12 mouse cellular contexts compared by ENCODE assay signal in genomic region chr13:60446926-60447325, GRCm38 (mm10).
DNase-seq lines count a peak whose midpoint lies in the region; ATAC-seq and TF ChIP-seq lines count a peak whose summit lies in the region.
"Had no signal": no experiment of that assay in that cellular context is flagged by ENCODE, and none has a peak within 500 bp of the region (broad histone marks: within the 10 kb centered on the region; RNA-seq: fewer than 3 reads in every experiment).

No protein-coding gene starts in this region.

- WGBS in kidney, adult 2 months, result 54% methylated on average over 5 of the region's 5 CpGs
- 62% methylated on average over 5 of the region's 5 CpGs for WGBS in midbrain, postnatal 0 days
- 57% methylated on average over 5 of the region's 5 CpGs for WGBS in midbrain, embryonic 14.5 days
- 51% methylated on average over 5 of the region's 5 CpGs for WGBS in limb, embryonic 13.5 days

- no peak overlapping the region for H3K4me2 ChIP-seq in midbrain, postnatal 0 days (ENCODE audit: low read depth, low read length, poor library complexity, severe bottlenecking)
- no peak overlapping the region for H3K4me2 ChIP-seq in midbrain, embryonic 14.5 days (ENCODE audit: low read length)
- H3K4me2 ChIP-seq in limb, embryonic 13.5 days (replicated peaks), result no peak overlapping the region

- no peak overlapping the region for H3K9ac ChIP-seq in midbrain, postnatal 0 days (replicated peaks; ENCODE audit: low read length, poor library complexity, severe bottlenecking)
- no peak overlapping the region for H3K9ac ChIP-seq in midbrain, embryonic 14.5 days (replicated peaks; ENCODE audit: low read length)
- H3K9ac ChIP-seq in limb, embryonic 13.5 days, result no peak overlapping the region

- H3K4me1 ChIP-seq in kidney, adult 2 months (ENCODE audit: control insufficient read depth, insufficient read depth, low read length), result no peaks in the 10 kb centered on the region; the same call in 1 of the 2 replicates
- no peaks in the 10 kb centered on the region for H3K4me1 ChIP-seq in midbrain, postnatal 0 days (ENCODE audit: insufficient read depth, low read length)
- H3K4me1 ChIP-seq in midbrain, embryonic 14.5 days (ENCODE audit: control insufficient read depth, insufficient read depth, low read length), result no peaks in the 10 kb centered on the region
- peaks cover 26% of the 10 kb centered on the region for H3K4me1 ChIP-seq in limb, embryonic 13.5 days

- no peaks in the 10 kb centered on the region for H3K9me3 ChIP-seq in midbrain, postnatal 0 days (ENCODE audit: low read length)
- H3K9me3 ChIP-seq in midbrain, embryonic 14.5 days (ENCODE audit: control insufficient read depth, low read length), result no peaks in the 10 kb centered on the region
- no peaks in the 10 kb centered on the region for H3K9me3 ChIP-seq in limb, embryonic 13.5 days

- no peaks in the 10 kb centered on the region for H3K36me3 ChIP-seq in kidney, adult 2 months (ENCODE audit: control insufficient read depth, insufficient read depth, low read length)
- H3K36me3 ChIP-seq in midbrain, postnatal 0 days (ENCODE audit: insufficient read depth, low read length), result no peaks in the 10 kb centered on the region
- H3K36me3 ChIP-seq in midbrain, embryonic 14.5 days (ENCODE audit: control insufficient read depth, insufficient read depth, low read length), result no peaks in the 10 kb centered on the region
- no peaks in the 10 kb centered on the region for H3K36me3 ChIP-seq in limb, embryonic 13.5 days
- H3K36me3 ChIP-seq: G1E had no signal

- intact Hi-C loops in gastrocnemius, adult 2 months (cut with DNase I), result no loop called here
- intact Hi-C loops in gastrocnemius, postnatal 36 days (cut with DNase I), result no loop called here

- H3K27me3 ChIP-seq in kidney, adult 2 months (replicated peaks; ENCODE audit: control insufficient read depth, insufficient read depth, low read length), result no peaks in the 10 kb centered on the region
- H3K27me3 ChIP-seq in midbrain, postnatal 0 days (ENCODE audit: insufficient read depth, low read length), result no peaks in the 10 kb centered on the region
- H3K27me3 ChIP-seq in midbrain, embryonic 14.5 days (ENCODE audit: control insufficient read depth, insufficient read depth, low read length), result no peaks in the 10 kb centered on the region
- no peaks in the 10 kb centered on the region for H3K27me3 ChIP-seq in limb, embryonic 13.5 days

- TF ChIP-seq POLR2A in kidney, adult 2 months (IDR thresholded peaks at IDR 0.05; ENCODE audit: low read depth, low read length), result no peak

- H3K27ac ChIP-seq in gastrocnemius, adult 2 months, result peak overlapping the region; percentile 58
- no peak overlapping the region for H3K27ac ChIP-seq in kidney, adult 2 months (ENCODE audit: insufficient read depth, low read depth, low read length)
- H3K27ac ChIP-seq in midbrain, postnatal 0 days (ENCODE audit: low read depth, low read length), result no peak overlapping the region
- no peak overlapping the region for H3K27ac ChIP-seq in midbrain, embryonic 14.5 days (replicated peaks; ENCODE audit: low read depth, low read length)
- peak overlapping the region; percentile 75; the same call in 1 of the 2 replicates for H3K27ac ChIP-seq in limb, embryonic 13.5 days

- no peak overlapping the region for H3K4me3 ChIP-seq in gastrocnemius, adult 2 months
- no peak overlapping the region for H3K4me3 ChIP-seq in kidney, adult 2 months (ENCODE audit: insufficient read depth, low read depth, low read length)
- H3K4me3 ChIP-seq in midbrain, postnatal 0 days (ENCODE audit: low read depth, low read length), result no peak overlapping the region
- no peak overlapping the region for H3K4me3 ChIP-seq in midbrain, embryonic 14.5 days (replicated peaks; ENCODE audit: low read depth, low read length)
- no peak overlapping the region for H3K4me3 ChIP-seq in limb, embryonic 13.5 days

- DNase-seq in gastrocnemius, adult 2 months, result no peak
- DNase-seq in gastrocnemius, postnatal 36 days, result no peak
- no peak for DNase-seq in kidney, adult 2 months
- no peak for DNase-seq in kidney, postnatal 25 days
- DNase-seq in midbrain, postnatal 0 days (ENCODE audit: low spot score), result peak; percentile 63
- DNase-seq in midbrain, embryonic 14.5 days, result no peak
- DNase-seq in ovary, postnatal 36 days (ENCODE audit: low spot score), result no peak
- DNase-seq: B cell, adult 2 months; cerebellum, postnatal 10 days; kidney, adult 8-10 months had no signal

- no peak for ATAC-seq in midbrain, postnatal 0 days (ENCODE audit: low FRiP score)
- no peak for ATAC-seq in midbrain, embryonic 14.5 days (ENCODE audit: low FRiP score, low TSS enrichment)
- peak; percentile 15; the same call in 1 of the 2 replicates for ATAC-seq in limb, embryonic 13.5 days (ENCODE audit: low FRiP score, low read depth)

- peak; percentile 37; the same call in 1 of the 2 replicates for TF ChIP-seq CTCF in gastrocnemius, adult 2 months (IDR thresholded peaks at IDR 0.05)
- peak; percentile 20; the same call in 1 of the 2 replicates for TF ChIP-seq CTCF in kidney, adult 2 months (conservative IDR thresholded peaks at IDR 0.05; ENCODE audit: insufficient read depth, insufficient read length, low read depth, low read length)
- TF ChIP-seq CTCF in midbrain, postnatal 0 days (IDR thresholded peaks at IDR 0.05), result peak; percentile 63

Comparison
In these comparisons a context has a peak if more than half of its experiments do, and no peak if none do; other contexts are left out.
1. H3K27ac ChIP-seq: peak in gastrocnemius, adult 2 months (single experiment) and limb, embryonic 13.5 days (single experiment); none in kidney, adult 2 months (single experiment), midbrain, postnatal 0 days (single experiment) and midbrain, embryonic 14.5 days (single experiment).
2. Peak in every context shown above with its lines, with median percentiles within 50 percentile points of each other: CTCF ChIP-seq.